Mouse (Mus musculus) spleen, adult 2 months (tissue): ENCODE measurements around the gene Dpy19l2. TPM values are rescaled to one million over a fixed set of nuclear protein-coding genes. Genes with fewer than 3 reads are reported as not detected.
"Not testable (repeated sequence)": the region's sequence is repeated elsewhere in the genome, so short reads cannot be mapped to it uniquely, and the experiment has no call there.

Source experiments
- DNase-seq, 2 experiments: peaks; one replicate each; pipeline versions ENCODE4 v3.0.0 to v3.0.0-alpha.2; 2012 to 2021; ENCODE audit warnings: low spot score in 2 of 2, low read depth in 1 of 2
- H3K27ac ChIP-seq: fragments of 200-500 bp; 2 replicates; pipeline ENCODE4 v1.5.1; 2012; ENCODE audit warnings: low read length, inconsistent platforms; ENCODE audit not compliant: insufficient read depth
- H3K27me3 ChIP-seq: fragments of 200-500 bp; 2 replicates; pipeline ENCODE4 v1.6.1; 2012; ENCODE audit warnings: mild to moderate bottlenecking, moderate library complexity, low read length, inconsistent platforms; ENCODE audit not compliant: control insufficient read depth, insufficient read depth
- H3K36me3 ChIP-seq: fragments of 200-500 bp; 2 replicates; pipeline ENCODE4 v1.6.1; 2012; ENCODE audit warnings: mild to moderate bottlenecking, low read length, inconsistent platforms; ENCODE audit not compliant: control insufficient read depth, insufficient read depth
- H3K4me1 ChIP-seq: fragments of 200-500 bp; 2 replicates; pipeline ENCODE4 v1.6.1; 2011; ENCODE audit warnings: inconsistent platforms; ENCODE audit not compliant: control insufficient read depth, insufficient read depth, insufficient read length
- H3K4me3 ChIP-seq: fragments of 200-500 bp; 2 replicates; pipeline ENCODE4 v1.5.1; 2011; ENCODE audit warnings: mild to moderate bottlenecking, inconsistent platforms; ENCODE audit not compliant: insufficient read depth, insufficient read length; ENCODE audit errors: extremely low read depth
- CTCF ChIP-seq: fragments of 200-500 bp; IDR thresholded peaks from 2 replicates; pipeline ENCODE4 v1.5.1; 2011; ENCODE audit warnings: mild to moderate bottlenecking, inconsistent platforms; ENCODE audit not compliant: insufficient read depth, insufficient read length, insufficient replicate concordance; ENCODE audit errors: extremely low read depth
- POLR2A ChIP-seq: fragments of 200-500 bp; IDR thresholded peaks from 2 replicates; pipeline ENCODE4 v1.6.1; 2011; ENCODE audit warnings: low read depth, low read length, inconsistent platforms
- WGBS: fragments of 180-500 bp; shearing (Covaris S2); methylation state at CpG from one replicate; pipeline ENCODE4 v1.1.7; 2018; 5-methylcytosine and 5-hydroxymethylcytosine counted together
- polyA plus RNA-seq: library from polyadenylated mRNA; depleted of rRNA; stranded (reverse); fragments of >200 nt; gene quantifications from 2 replicates; pipeline ENCODE4 v1.2.3, GENCODE M21; 2012; rRNA removed

The Dpy19l2 gene
- polyA plus RNA-seq = not detected in 2 replicates

DNA sequence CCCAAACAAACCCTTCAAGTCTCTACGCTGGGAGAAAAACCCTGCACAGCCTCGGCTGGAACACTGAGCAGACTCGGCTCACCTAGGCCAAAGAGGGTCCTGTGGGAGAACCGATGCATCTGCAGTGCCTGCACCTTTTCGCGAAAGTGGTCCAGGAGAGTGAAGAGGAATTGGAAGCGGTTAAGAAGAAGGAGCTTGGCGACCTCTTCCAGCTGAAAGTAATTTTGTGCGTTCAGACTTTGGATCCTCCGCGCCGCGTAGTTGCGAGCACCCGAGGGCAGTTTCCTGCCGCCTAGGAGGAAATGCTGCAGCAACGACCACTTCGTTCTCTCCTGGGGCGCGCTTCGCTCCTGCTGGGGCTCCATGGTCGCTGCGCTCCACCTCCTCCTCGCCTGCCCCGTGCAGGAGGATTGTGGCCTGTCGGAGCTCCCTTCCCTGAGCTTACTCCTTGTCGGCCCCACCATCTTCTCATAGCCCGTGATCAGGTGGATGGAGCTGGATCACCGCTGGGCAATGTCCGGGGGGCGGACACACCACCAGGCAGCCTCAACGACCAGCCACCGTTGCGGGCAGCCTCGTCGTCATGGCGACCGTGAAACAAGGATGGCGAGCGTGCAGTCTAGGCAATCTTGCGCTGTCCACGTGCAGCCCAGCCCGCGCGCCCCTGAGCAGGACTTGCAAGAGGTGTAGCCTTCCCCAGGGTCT is at the start of gene Dpy19l2:
Gene Dpy19l2 (minus strand): TSS at position 594 of the 705 bp plus-strand sequence.
- no peak within 1 kb of the TSS for H3K4me3 ChIP-seq

DNA sequence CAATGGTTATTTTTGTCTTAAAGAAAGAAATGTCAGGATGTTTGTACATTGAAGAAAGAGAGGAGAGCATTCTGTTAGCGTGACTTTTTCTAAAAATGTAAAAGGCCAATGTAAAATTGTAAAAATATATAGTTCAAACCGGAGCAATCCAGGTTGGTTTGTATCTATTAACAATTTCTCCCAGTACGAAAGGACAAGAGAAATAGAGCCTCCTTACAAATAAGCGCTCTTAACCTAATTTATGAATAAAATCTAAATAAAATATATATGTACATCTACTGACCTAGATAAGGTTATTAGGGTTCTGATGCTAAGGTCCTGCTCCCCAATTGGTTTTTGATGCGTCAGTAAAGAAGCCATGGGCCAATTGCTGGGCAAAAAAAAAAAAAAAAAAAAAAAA is 48.9 kb upstream of the Dpy19l2 start:
- no peaks in the 10 kb centered on the region for H3K27me3 ChIP-seq
- no peak for TF ChIP-seq CTCF
- TF ChIP-seq POLR2A = no peak
- H3K36me3 ChIP-seq = no peaks in the 10 kb centered on the region
- 88% methylated on average over 5 of the region's 5 CpGs for WGBS
- no peak overlapping the region for H3K27ac ChIP-seq
- no peaks in the 10 kb centered on the region for H3K4me1 ChIP-seq
- H3K4me3 ChIP-seq = no peak overlapping the region
- no peak for DNase-seq

More for the DNA sequence above, at the start of gene Dpy19l2:
- H3K4me1 ChIP-seq = no peaks in the 10 kb centered on the region
- H3K27me3 ChIP-seq = no peaks in the 10 kb centered on the region; the same call in 1 of the 2 replicates
- H3K36me3 ChIP-seq = no peaks in the 10 kb centered on the region
- no peak within 1 kb of the TSS for H3K27ac ChIP-seq
- WGBS = 5% methylated on average over 45 of the region's 45 CpGs
- no peak for TF ChIP-seq POLR2A
- no peak for TF ChIP-seq CTCF
- no peak for DNase-seq

DNA sequence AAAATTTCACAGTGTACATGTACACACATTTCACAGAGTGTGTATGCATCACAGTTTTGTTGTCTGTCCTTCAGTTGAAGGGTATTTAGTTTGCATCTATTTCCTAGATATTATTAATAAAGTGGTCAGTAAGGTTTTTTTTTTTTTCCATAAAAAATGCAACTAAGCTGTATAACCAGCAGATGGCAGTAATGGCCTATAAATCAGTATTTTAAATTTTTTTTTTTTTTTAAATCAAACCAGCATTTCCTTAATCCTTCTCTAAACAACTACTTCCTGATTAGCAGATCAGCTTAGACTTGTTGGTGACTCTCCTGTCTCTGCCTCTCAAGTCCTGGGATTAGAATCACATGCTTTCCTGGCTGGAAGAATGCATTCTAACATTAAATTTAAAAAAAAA is 5.2 kb upstream of the Dpy19l2 start:
- Histone ChIP-seq H3K4me1 (no peaks in the 10 kb centered on the region), H3K27me3 (no peaks in the 10 kb centered on the region), H3K4me3 (no peak overlapping the region), H3K27ac (no peak overlapping the region), H3K36me3 (no peaks in the 10 kb centered on the region)
- no peak for DNase-seq
- TF ChIP-seq POLR2A (no peak), CTCF (no peak)

DNA sequence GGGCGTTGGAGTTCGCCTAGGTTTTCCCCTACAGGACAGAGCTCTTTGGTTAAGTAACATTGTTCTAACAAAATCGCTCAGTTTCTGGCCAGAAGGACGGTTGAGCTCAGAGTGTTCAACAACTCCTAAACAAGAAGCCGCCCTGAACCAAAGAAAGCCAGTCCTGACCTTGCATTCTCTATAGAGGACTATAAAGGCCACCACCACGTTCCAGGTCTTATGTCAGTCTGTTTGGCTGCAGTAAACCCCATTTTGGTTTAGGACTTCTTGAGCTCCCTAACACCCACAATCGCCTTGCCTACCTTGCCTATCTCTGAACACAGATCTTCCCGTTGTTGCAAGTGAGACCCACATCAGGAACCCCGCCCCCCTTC is 299 bp upstream of the Dpy19l2 start:
- no peak for DNase-seq
- no peaks in the 10 kb centered on the region for H3K4me1 ChIP-seq
- H3K36me3 ChIP-seq = no peaks in the 10 kb centered on the region
- no peak overlapping the region for H3K4me3 ChIP-seq
- 12% methylated on average over 9 of the region's 9 CpGs for WGBS
- TF ChIP-seq CTCF = no peak
- TF ChIP-seq POLR2A = no peak
- H3K27ac ChIP-seq = no peak overlapping the region
- no peaks in the 10 kb centered on the region; the same call in 1 of the 2 replicates for H3K27me3 ChIP-seq

DNA sequence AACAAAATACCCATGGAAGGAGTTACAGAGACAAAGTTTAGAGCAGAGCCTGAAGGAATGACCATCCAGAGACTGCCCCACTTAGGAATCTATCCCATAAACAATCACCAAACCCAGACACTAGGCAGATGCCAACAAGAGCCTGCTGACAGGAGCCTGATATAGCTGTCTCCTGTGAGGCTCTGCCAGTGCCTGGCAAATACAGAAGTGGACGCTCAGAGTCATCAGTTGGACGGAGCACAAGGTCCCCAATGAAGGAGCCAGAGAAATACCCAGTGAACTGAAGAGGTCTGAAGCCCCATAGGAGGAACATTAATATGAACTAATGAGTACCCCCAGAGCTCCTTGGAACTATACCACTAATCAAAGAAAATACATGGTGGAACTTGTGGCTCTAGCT is 58.8 kb downstream of the Dpy19l2 start:
- not testable (repeated sequence) for H3K36me3 ChIP-seq, H3K4me1 ChIP-seq, H3K27me3 ChIP-seq, H3K4me3 ChIP-seq, H3K27ac ChIP-seq, DNase-seq
- 86% methylated on average over 2 of the region's 2 CpGs for WGBS

DNA sequence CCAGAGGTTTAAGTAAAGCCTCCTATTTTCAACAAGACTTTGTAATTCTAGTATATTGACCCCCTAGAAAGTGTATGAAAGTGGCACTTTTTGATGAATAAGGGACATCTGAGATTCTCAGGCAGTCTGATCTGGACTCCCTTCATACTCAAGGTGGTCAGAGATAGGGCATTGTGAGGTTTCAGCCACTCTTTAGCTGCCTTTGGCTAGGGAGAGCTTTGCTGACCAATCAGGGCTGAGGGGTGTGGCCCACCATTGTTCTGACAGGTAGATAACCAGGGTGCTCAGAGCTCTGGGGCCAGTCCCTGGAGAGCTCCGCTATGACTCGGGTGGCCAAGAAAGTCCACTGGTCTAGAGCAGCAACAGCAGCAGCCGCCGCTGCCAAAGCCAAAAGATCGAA is 71.2 kb downstream of the Dpy19l2 start, which contains the start of gene Cypt4:
Gene Cypt4 (plus strand): TSS at position 301 of the 400 bp plus-strand sequence.
- Histone ChIP-seq H3K36me3 (no peaks in the 10 kb centered on the region), H3K4me1 (no peaks in the 10 kb centered on the region), H3K4me3 (no peak within 1 kb of the TSS), H3K27me3 (no peaks in the 10 kb centered on the region), H3K27ac (no peak within 1 kb of the TSS)
- no peak for TF ChIP-seq POLR2A
- TF ChIP-seq CTCF = no peak
- DNase-seq = no peak
- 86% methylated on average over 5 of the region's 5 CpGs for WGBS

DNA sequence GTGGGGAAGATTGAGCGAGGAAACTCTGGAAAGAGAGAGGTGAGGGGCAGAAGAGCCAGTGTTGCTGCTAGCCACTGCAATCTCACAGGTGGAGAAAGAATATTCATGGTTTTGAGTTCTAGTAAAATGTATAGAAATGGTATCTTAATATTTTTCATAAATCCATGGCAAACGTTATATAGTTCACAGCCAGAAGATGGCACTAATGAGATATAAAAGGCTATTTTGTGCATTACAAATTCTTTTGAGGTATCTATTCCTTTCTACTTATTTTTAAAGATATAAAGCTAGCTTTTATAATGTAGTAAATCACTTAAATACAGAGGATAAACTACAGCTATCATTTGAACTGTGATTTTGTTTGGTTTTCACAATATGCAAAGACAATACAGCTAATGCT is 157.9 kb downstream of the Dpy19l2 start:
- no peak for TF ChIP-seq POLR2A
- no peak for TF ChIP-seq CTCF
- no peak overlapping the region for H3K27ac ChIP-seq
- WGBS = 42% methylated on average over 2 of the region's 2 CpGs
- no peaks in the 10 kb centered on the region for H3K4me1 ChIP-seq
- DNase-seq = no peak
- no peaks in the 10 kb centered on the region for H3K36me3 ChIP-seq
- H3K27me3 ChIP-seq = no peaks in the 10 kb centered on the region
- no peak overlapping the region for H3K4me3 ChIP-seq
